Mouse (Mus musculus) cerebellum, adult 2 months (tissue): Measurements from ENCODE around the gene Tspyl3.

Source experiments
- CTCF ChIP-seq: fragments of 200-500 bp; IDR thresholded peaks from 2 replicates; pipeline ENCODE4 v1.5.1; 2011; ENCODE audit warnings: low read depth, mild to moderate bottlenecking, control low read depth, low read length, moderate library complexity, borderline replicate concordance; ENCODE audit not compliant: insufficient read depth
- POLR2A ChIP-seq: fragments of 200-500 bp; IDR thresholded peaks from 2 replicates; pipeline ENCODE4 v1.6.1; 2011; ENCODE audit warnings: low read length, control low read depth, borderline replicate concordance; ENCODE audit not compliant: insufficient read depth

GRCm38 (mm10) chr2:153209286-153209685 lies 16.0 kb downstream of the Tspyl3 start:
- no peak for TF ChIP-seq CTCF
- TF ChIP-seq POLR2A, result no peak
